Mouse (Mus musculus): ENCODE data around the gene Mfsd10.

- TF ChIP-seq CTCF (IDR thresholded peaks at IDR 0.05; ENCODE audit: low read depth), result no peak
- no peak for TF ChIP-seq EP300 (IDR thresholded peaks at IDR 0.05; ENCODE audit: low read depth)
Measured at GRCm38 (mm10) chr5:34585216-34585615, 51.8 kb downstream of the Mfsd10 start.

Data from heart, postnatal 0 days (tissue).